Mouse (Mus musculus): Measurements from ENCODE around the gene Ablim1.

Gene Ablim1

GRCm38 (mm10) chr19:57222657-57223056, 92.1 kb downstream of the Ablim1 start:
- DNase-seq (ENCODE audit: low spot score) = no peak

DNA sequence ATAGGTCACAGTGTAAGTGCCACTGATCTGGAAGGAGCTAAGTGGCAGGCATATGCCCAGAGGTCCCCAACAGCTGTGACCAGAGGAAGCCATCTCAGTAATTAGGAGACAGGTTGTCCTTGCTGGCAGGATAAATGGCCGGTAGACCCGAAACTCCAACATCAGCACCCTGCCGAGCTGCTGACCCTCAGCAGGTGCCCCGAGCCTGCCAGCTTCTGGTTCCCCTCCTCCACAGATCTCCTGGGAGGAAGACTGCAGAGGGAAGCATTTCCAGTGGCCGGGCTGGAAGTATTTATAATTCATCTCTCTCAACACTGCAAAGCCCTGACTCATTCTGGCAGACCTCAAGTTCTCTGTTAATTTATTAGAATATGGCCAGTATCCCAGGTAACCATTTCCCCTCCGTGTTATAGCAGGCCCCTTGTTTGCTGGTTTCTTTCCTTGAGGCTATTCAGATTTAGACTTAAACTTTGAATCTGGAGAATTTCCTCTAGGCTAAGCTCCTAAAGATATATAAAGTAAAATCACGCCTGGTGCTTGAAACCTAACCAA, 93.0 kb downstream of the Ablim1 start:
- no peak for DNase-seq (ENCODE audit: low spot score)

DNA sequence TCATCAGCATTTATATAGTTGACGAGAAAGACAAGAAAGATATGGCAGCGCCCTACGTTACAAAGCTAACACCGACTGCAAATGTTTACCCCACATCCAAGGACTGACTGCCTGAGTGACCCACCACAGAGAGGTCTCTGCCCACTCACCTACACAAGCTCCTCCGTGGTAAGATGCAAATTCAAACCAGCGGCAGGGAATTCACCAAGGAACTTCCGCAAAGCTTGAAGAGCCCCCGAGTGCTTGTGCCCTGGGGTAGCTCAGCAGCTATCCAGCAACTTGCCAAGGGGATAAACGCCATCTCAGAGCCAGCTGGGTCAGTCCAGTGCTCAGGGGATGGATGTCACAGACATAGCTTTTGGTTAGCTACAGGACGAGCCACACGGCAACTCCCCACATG, 95.0 kb downstream of the Ablim1 start:
- no peak for DNase-seq (ENCODE audit: low spot score)

DNA sequence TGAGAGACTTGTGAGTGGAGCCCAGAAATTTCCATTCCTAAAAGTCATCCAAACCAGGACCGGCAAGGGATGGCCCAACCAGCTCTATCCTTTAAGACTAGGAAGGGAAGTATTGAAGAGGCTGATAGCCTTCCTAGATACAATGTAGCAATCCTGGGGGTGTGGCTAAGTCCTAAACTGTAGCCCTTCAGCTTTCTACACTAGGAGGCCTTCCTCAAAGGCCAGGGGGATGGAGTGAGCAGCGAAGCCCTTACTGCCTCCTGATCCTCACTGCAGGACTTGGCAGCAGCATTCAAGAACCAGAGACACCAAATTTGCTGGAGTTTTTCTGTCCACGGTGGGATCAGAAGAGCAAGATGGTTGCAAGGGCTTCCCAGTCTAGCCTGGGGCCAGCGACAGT, 97.6 kb downstream of the Ablim1 start:
- DNase-seq (ENCODE audit: low spot score) = no peak

DNA sequence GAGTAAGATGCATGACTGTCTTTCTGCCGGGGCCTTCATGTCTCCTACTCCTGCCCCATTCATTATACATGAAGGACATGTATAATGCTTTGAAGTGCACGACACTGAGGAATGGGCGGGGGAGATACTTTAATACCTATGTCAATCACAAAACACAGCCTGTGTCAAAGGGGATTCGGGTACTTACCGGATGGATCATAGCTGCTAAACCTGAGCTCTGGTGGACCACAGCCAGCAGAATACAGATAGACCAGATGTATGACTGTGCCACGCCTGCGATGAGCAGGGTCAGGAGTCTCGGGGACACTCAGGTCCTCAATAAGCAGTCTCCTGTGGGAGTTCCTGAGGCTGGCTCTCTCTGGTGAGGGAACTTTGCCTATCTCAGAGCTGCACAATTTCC, 99.2 kb downstream of the Ablim1 start:
- no peak for DNase-seq (ENCODE audit: low spot score)

- no peak for DNase-seq (ENCODE audit: low spot score)
Measured at GRCm38 (mm10) chr19:57212406-57212805, 102.3 kb downstream of the Ablim1 start.

DNA sequence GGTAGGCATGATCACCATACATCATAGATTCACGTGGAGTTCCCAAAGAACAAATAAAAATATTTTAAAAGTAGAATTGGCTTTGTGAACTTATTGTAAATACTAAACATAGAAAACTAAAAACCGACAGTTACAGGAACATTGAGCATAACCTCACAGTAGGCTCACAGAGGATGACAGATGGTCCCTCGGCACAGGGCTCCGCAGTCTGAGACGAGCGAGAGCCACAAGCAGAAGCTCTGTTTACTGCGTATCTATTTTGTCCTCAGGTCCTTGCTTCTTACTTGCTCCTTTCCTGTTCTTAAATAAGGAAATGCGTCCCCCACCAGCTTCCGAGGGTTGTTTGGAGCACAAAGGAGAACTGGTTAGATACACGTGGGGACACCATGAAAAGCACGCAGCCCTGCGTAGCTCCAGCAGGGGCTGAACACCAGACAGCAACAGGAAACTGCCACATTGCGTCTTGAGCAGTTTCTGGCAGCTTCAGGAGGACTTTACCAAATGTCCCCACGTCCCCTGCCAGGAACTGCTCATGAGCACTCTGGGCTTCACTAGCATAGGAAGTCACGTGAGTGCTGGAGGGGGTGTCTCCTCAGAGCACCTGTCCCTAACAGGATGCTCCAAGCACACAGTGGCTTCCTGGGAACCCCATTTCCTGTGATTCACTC, 103.1 kb downstream of the Ablim1 start:
- DNase-seq (ENCODE audit: low spot score) = peak; percentile 80

DNA sequence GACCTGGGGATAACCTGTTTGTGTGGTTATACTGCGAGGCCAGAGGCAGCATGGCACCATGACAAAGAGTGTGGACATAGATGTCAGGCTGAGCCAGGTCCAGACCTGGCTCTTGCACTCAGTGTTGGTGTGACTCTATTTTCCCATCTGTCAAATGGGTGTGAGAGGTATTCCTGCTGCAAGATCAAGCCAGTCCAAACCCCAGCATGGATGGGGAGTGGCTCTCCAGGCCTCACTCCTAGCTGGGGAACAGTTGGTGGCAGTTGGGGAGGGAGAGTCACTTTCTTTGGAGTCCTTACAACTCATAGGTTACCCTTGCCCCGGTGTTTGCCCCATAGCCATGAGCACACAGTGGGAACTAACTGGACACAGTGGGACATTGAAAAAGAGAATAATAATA, 103.8 kb downstream of the Ablim1 start:
- no peak for DNase-seq (ENCODE audit: low spot score)

DNA sequence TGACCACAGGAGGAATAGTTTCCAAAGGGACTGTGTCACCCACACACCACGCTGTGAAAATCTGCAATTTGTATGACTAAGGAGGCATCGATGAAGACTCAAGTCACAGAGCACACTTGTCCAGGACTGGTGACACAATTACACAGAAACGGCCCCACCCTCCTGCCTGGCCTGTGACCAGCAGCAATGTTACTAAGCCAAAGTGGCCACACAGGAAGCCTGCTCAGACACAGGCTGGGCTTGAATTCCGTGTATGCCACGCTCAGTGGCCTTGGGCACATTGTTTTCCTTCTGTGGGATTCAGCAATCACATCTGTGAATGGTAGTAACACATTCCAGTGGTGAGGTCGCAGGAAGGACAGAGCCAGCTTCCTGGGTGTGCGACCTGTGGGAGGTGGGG, 110.6 kb downstream of the Ablim1 start:
- DNase-seq (ENCODE audit: low spot score) = peak; percentile 77

DNA sequence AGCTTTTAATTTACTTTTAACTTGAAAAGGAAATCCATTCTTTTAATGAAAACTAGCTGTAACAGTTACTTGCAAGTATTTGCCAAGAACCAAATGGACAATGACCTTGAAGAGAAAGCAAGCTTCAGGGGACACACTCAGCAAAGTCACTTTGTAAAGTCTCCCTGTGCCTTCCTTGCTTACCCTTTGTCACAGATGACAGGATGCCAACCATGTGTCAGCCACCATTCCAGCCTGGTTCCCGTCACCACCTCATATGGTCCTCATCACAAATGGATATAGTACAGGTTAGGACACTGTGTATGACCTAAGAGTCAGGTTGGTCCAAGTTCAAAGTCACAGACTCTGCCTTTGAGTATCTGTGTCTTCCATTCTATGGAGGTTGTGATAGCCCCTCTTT, 112.2 kb downstream of the Ablim1 start:
- no peak for DNase-seq (ENCODE audit: low spot score)

DNA sequence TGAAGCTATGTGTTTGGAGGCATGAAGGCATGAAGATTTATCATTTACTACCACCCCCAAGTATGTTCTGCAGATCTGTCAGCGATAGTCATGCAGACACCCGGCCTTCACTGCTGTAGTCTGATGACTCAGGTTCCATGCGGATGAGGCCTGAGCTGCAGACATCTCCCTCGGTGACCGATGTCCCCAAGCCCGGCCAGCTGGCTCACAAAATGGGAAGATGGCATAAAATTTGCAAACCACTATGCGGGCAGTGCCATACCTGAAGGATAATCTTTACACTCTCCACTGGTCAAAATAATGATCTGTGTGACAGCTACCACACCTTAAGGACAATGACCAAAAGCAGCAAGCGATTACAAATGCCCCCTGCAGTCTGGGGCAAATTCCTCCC, 113.6 kb downstream of the Ablim1 start:
- DNase-seq (ENCODE audit: low spot score) = no peak

DNA sequence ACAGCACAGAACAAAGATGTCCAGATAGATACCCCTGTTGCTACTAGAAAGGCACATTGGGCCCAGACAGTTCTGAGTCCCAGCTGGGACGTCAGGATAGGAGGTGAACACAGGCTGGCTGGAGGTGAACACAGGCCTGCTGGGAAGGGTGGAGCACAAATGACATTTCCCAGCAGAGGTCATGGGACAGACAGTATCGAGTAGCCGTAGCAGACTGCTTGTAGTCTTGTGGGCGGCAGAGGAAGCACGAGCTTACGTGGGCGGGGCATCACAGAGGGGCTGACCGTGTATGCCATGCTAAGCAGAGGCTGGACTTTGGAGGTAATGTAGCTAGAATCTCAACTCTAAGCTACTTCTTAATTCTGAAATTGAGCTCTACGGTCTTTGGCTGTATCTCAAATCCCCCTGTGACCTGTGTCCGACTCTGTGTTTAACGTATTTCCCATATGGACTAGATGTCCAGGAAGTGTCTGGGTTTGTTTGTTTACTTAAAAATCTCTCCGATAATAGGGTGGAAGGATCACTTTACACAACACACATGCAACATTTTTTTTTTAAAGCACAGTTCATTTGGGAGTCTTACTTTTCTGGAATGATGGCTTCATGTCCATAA, 114.1 kb downstream of the Ablim1 start:
- DNase-seq (ENCODE audit: low spot score) = peak; percentile 60

DNA sequence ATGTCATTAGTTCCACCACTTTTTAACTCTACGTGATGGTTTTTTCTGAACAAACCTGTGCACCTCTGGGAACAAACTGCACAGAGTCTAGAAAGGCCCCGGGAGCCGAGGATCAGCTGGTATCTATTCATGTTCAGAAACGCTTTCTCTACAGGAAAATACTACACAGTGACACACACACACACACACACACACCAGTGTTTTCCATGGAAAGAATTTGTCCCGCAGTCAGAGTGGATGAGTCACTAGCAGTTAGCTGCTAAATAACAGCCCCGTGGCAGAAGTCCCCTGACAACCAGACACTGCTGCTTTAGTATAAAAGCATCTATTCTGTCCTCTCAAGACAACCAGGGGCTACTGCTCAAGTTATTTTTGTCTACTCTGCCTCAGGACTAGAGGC, 115.4 kb downstream of the Ablim1 start:
- no peak for DNase-seq (ENCODE audit: low spot score)

DNA sequence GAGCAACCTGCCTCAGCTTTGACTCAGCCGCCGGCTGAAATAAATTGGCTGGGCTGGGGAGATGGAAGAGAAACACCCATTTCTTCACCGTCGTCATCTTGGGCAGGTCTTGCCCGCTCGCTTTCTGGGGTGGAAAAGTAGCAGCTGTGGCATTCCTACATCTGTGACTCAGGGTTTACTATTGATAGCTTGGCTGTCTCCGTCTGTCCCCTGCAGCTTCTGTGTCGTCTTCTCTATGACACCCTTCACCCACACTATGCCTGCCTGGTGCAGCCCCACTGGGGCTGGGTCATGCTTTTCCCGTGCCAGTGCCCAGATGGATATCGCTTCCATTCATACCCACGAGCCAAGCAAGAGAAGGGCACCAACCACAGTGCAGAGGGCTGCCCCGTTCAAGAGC, 116.2 kb downstream of the Ablim1 start:
- DNase-seq (ENCODE audit: low spot score) = no peak

GRCm38 (mm10) chr19:57198029-57198428, 116.7 kb downstream of the Ablim1 start:
- DNase-seq (ENCODE audit: low spot score) = no peak

- DNase-seq (ENCODE audit: low spot score) = peak; percentile 86
Measured at GRCm38 (mm10) chr19:57197043-57197817, 117.5 kb downstream of the Ablim1 start.

DNA sequence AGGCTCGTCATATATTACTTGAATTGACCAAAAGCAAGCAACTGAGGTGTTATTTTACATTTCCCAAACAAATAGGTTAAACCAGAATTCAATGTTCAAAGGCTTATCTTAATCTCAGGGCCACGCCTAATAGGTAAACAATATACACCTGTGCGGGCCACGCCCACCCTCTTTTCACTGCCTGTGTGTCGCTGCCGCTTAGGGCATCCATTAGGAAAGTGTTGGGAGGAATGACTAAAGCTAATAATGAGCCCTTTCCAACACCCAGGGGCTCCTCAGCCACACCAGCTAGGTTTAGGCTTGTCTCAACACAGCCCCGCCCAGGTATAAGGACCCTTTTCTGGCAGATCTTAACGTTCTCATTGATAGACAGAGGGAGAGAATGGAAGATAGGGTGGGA, 118.1 kb downstream of the Ablim1 start:
- no peak for DNase-seq (ENCODE audit: low spot score)

- no peak for DNase-seq (ENCODE audit: low spot score)
Measured at GRCm38 (mm10) chr19:57195169-57195930, 119.4 kb downstream of the Ablim1 start.

DNA sequence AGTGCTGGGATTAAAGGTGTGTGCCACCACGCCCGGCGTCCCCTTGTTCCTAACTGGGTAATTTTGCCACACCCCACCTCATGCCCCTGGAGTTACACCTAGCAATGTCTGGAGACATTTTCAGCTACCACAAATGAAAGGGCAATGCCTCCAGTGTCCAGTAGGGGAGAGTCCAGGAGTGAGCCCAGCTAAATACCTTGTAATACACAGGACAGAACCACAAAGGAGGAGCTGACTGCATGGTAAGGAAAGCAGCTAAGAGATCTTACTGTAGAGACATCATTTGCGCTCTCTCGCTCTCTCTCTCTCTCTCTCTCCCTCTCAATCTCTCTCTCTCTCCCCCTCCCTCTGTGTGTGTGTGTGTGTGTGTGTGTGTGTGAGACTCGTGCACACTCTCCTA, 120.8 kb downstream of the Ablim1 start:
- peak; percentile 62 for DNase-seq (ENCODE audit: low spot score)

DNA sequence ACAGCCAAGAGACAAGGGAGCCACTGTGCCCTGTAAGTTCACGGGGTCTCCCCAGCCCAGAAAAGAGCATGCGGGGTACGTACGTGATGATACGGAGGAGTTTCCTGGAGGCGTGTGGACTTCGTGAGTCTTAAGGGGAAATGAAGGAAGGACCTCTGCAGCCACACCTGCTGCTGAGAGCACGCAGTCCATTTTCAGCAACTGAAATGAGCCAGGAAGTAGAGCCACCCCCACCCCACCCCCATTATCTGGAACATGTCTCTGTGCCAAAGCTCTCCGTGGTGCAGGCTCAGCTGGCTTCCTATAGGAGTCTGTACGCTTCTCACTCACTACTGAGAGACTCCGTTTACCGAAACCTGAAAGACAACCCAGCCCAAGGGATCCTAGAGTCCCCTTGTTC, 121.3 kb downstream of the Ablim1 start:
- DNase-seq (ENCODE audit: low spot score) = no peak

- no peak for DNase-seq (ENCODE audit: low spot score)
Measured at GRCm38 (mm10) chr19:57191109-57191508, 123.6 kb downstream of the Ablim1 start.

- DNase-seq (ENCODE audit: low spot score) = no peak
Measured at GRCm38 (mm10) chr19:57189427-57189826, 125.3 kb downstream of the Ablim1 start.
